24 mouse cellular contexts compared by ENCODE assay signal in genomic region chr14:118930777-118931176, GRCm38 (mm10). TPM values are rescaled to one million over a fixed set of nuclear protein-coding genes. Genes with fewer than 3 reads are reported as not detected.
A peak's percentile ranks its signal among the peaks of the same experiment; 100 is the strongest.
DNase-seq lines count a peak whose midpoint lies in the region; ATAC-seq lines count a peak whose summit lies in the region.
"Had no signal": no experiment of that assay in that cellular context is flagged by ENCODE, and none has a peak within 500 bp of the region (broad histone marks: within the 10 kb centered on the region; RNA-seq: fewer than 3 reads in every experiment).

No protein-coding gene starts in this region.

- peak; percentile 44 for DNase-seq in forebrain, embryonic 11.5 days (ENCODE audit: low spot score)
- DNase-seq in neural tube, embryonic 11.5 days (ENCODE audit: low spot score) = no peak
- DNase-seq in thymus, adult 18-20 months = no peak
- no peak for DNase-seq in cerebellum, adult 8-10 months
- DNase-seq in spleen, adult 12 weeks (ENCODE audit: low spot score) = no peak
- DNase-seq: adrenal gland, adult 2 months; adrenal gland, postnatal 25 days; cerebellum, adult 18-20 months; cerebellum, postnatal 10 days; embryo, embryonic 11 days; forebrain, postnatal 0 days; gastrocnemius, adult 2 months; gastrocnemius, postnatal 25 days; heart, postnatal 4 days had no signal

- H3K27me3 ChIP-seq in forebrain, embryonic 11.5 days (ENCODE audit: control insufficient read depth, insufficient read depth, low read length) = no peaks in the 10 kb centered on the region
- no peaks in the 10 kb centered on the region for H3K27me3 ChIP-seq in forebrain, embryonic 13.5 days
- no peaks in the 10 kb centered on the region for H3K27me3 ChIP-seq in neural tube, embryonic 11.5 days (ENCODE audit: control insufficient read depth, insufficient read depth, low read length)
- H3K27me3 ChIP-seq in neural tube, embryonic 15.5 days (replicated peaks) = no peaks in the 10 kb centered on the region
- H3K27me3 ChIP-seq: CH12.LX; embryonic facial prominence, embryonic 15.5 days; heart, embryonic 13.5 days; hindbrain, embryonic 12.5 days had no signal

- 83% methylated on average over 2 of the region's 2 CpGs for WGBS in forebrain, embryonic 11.5 days
- WGBS in forebrain, embryonic 13.5 days = 73% methylated on average over 2 of the region's 2 CpGs
- WGBS in neural tube, embryonic 11.5 days = 84% methylated on average over 2 of the region's 2 CpGs
- 80% methylated on average over 2 of the region's 2 CpGs for WGBS in neural tube, embryonic 15.5 days

- no peak overlapping the region for H3K27ac ChIP-seq in forebrain, embryonic 11.5 days (ENCODE audit: low read depth, low read length)
- no peak overlapping the region for H3K27ac ChIP-seq in forebrain, embryonic 13.5 days
- H3K27ac ChIP-seq in neural tube, embryonic 11.5 days (ENCODE audit: low read depth, low read length) = no peak overlapping the region
- no peak overlapping the region for H3K27ac ChIP-seq in neural tube, embryonic 15.5 days (replicated peaks)
- H3K27ac ChIP-seq: embryonic facial prominence, embryonic 15.5 days; forebrain, embryonic 12.5 days; gastrocnemius, adult 2 months; heart, embryonic 13.5 days; hindbrain, embryonic 12.5 days had no signal

- no peak for ATAC-seq in forebrain, embryonic 11.5 days (replicated peaks; ENCODE audit: low FRiP score)
- ATAC-seq in forebrain, embryonic 13.5 days = no peak; the same call in 1 of the 2 replicates
- ATAC-seq in neural tube, embryonic 11.5 days (ENCODE audit: insufficient read depth, low FRiP score, low TSS enrichment) = peak; percentile 37; the same call in 1 of the 2 replicates
- no peak for ATAC-seq in neural tube, embryonic 15.5 days (ENCODE audit: low FRiP score)
- peak; percentile 73 for ATAC-seq in megakaryocyte-erythroid progenitor cell, adult 5-6 weeks (replicated peaks; ENCODE audit: low FRiP score, low TSS enrichment, poor library complexity, severe bottlenecking)
- ATAC-seq: forebrain, postnatal 0 days; hindbrain, embryonic 16.5 days had no signal

- H3K4me2 ChIP-seq in forebrain, embryonic 11.5 days (ENCODE audit: low read depth, low read length, severe bottlenecking) = no peak overlapping the region
- H3K4me2 ChIP-seq in forebrain, embryonic 13.5 days = no peak overlapping the region
- H3K4me2 ChIP-seq in neural tube, embryonic 11.5 days (ENCODE audit: low read depth) = no peak overlapping the region
- H3K4me2 ChIP-seq in neural tube, embryonic 15.5 days = no peak overlapping the region
- H3K4me2 ChIP-seq: embryonic facial prominence, embryonic 15.5 days; forebrain, embryonic 12.5 days; heart, embryonic 13.5 days; hindbrain, embryonic 12.5 days had no signal

- no peaks in the 10 kb centered on the region for H3K9me3 ChIP-seq in forebrain, embryonic 11.5 days (ENCODE audit: control insufficient read depth, low read length)
- no peaks in the 10 kb centered on the region for H3K9me3 ChIP-seq in forebrain, embryonic 13.5 days (replicated peaks)
- H3K9me3 ChIP-seq in neural tube, embryonic 11.5 days (ENCODE audit: control insufficient read depth, low read length) = no peaks in the 10 kb centered on the region
- no peaks in the 10 kb centered on the region for H3K9me3 ChIP-seq in neural tube, embryonic 15.5 days (replicated peaks)
- H3K9me3 ChIP-seq: embryonic facial prominence, embryonic 15.5 days; forebrain, embryonic 12.5 days; heart, embryonic 13.5 days; hindbrain, embryonic 12.5 days had no signal

- H3K4me1 ChIP-seq in forebrain, embryonic 11.5 days (replicated peaks; ENCODE audit: control insufficient read depth, insufficient read depth, low read length) = no peaks in the 10 kb centered on the region
- H3K4me1 ChIP-seq in forebrain, embryonic 13.5 days = peaks cover 3% of the 10 kb centered on the region; the same call in 1 of the 2 replicates
- no peaks in the 10 kb centered on the region for H3K4me1 ChIP-seq in neural tube, embryonic 11.5 days (ENCODE audit: control insufficient read depth, insufficient read depth, low read length)
- peaks cover 3% of the 10 kb centered on the region for H3K4me1 ChIP-seq in neural tube, embryonic 15.5 days

- no peaks in the 10 kb centered on the region for H3K36me3 ChIP-seq in forebrain, embryonic 11.5 days (ENCODE audit: control insufficient read depth, insufficient read depth, low read length)
- H3K36me3 ChIP-seq in forebrain, embryonic 13.5 days (ENCODE audit: poor library complexity, severe bottlenecking) = no peaks in the 10 kb centered on the region
- no peaks in the 10 kb centered on the region for H3K36me3 ChIP-seq in neural tube, embryonic 11.5 days (ENCODE audit: control insufficient read depth, insufficient read depth, low read length)
- no peaks in the 10 kb centered on the region for H3K36me3 ChIP-seq in neural tube, embryonic 15.5 days
- H3K36me3 ChIP-seq: embryonic facial prominence, embryonic 15.5 days; forebrain, embryonic 12.5 days; heart, embryonic 13.5 days; hindbrain, embryonic 12.5 days had no signal

- H3K4me3 ChIP-seq in forebrain, embryonic 11.5 days (ENCODE audit: low read depth, low read length) = no peak overlapping the region
- no peak overlapping the region for H3K4me3 ChIP-seq in forebrain, embryonic 13.5 days
- H3K4me3 ChIP-seq in neural tube, embryonic 11.5 days (ENCODE audit: low read depth, low read length) = no peak overlapping the region
- H3K4me3 ChIP-seq in neural tube, embryonic 15.5 days (replicated peaks) = no peak overlapping the region
- H3K4me3 ChIP-seq: embryonic facial prominence, embryonic 15.5 days; forebrain, embryonic 12.5 days; gastrocnemius, adult 2 months; heart, embryonic 13.5 days; hindbrain, embryonic 12.5 days had no signal

- no peak overlapping the region for H3K9ac ChIP-seq in forebrain, embryonic 11.5 days (ENCODE audit: low read length)
- no peak overlapping the region for H3K9ac ChIP-seq in forebrain, embryonic 13.5 days
- no peak overlapping the region for H3K9ac ChIP-seq in neural tube, embryonic 11.5 days (ENCODE audit: low read length)
- H3K9ac ChIP-seq in neural tube, embryonic 15.5 days (replicated peaks) = no peak overlapping the region
- H3K9ac ChIP-seq: embryonic facial prominence, embryonic 15.5 days; forebrain, embryonic 12.5 days; forebrain, postnatal 0 days; heart, embryonic 13.5 days; hindbrain, embryonic 12.5 days had no signal

RNA-seq across cellular contexts. Expression of gene Dzip1, which starts 5.5 kb away (rescaled TPM):
- 27.5 and 28.5 TPM in 2 replicates for polyA plus RNA-seq in forebrain, embryonic 11.5 days (2014; fragmentation: Nextera tagmentation; extraction: Ambion mirVana)
- 27.2 and 28.1 TPM in 2 replicates for polyA plus RNA-seq in forebrain, embryonic 13.5 days (2015; fragmentation: Nextera tagmentation; extraction: Ambion mirVana)
- 31.4 and 34.9 TPM in 2 replicates for polyA plus RNA-seq in neural tube, embryonic 11.5 days (2014; fragmentation: Nextera tagmentation; extraction: Ambion mirVana)
- 86.1 and 100 TPM in 2 replicates for polyA plus RNA-seq in neural tube, embryonic 15.5 days (2015; fragmentation: Nextera tagmentation; extraction: Ambion mirVana)
- 3.8 and 5.6 TPM in 2 replicates for total RNA-seq in megakaryocyte-erythroid progenitor cell, adult 5-6 weeks (2014; fragmentation: Nextera tagmentation)
- total RNA-seq in megakaryocyte-erythroid progenitor cell, adult 5-6 weeks (2017) = 0.76 and 2.8 TPM in 2 replicates
- total RNA-seq: granulocyte monocyte progenitor cell, adult 5-6 weeks had no signal

RNA-seq across cellular contexts. Expression of gene Dnajc3, which starts 7.0 kb away (rescaled TPM):
- polyA plus RNA-seq in forebrain, embryonic 11.5 days (2014; fragmentation: Nextera tagmentation; extraction: Ambion mirVana) = 25.9 and 27.8 TPM in 2 replicates
- 17.4 and 17.5 TPM in 2 replicates for polyA plus RNA-seq in forebrain, embryonic 13.5 days (2015; fragmentation: Nextera tagmentation; extraction: Ambion mirVana)
- polyA plus RNA-seq in neural tube, embryonic 11.5 days (2014; fragmentation: Nextera tagmentation; extraction: Ambion mirVana) = 34.2 and 36.0 TPM in 2 replicates
- 22.6 and 26.8 TPM in 2 replicates for polyA plus RNA-seq in neural tube, embryonic 15.5 days (2015; fragmentation: Nextera tagmentation; extraction: Ambion mirVana)
- total RNA-seq in megakaryocyte-erythroid progenitor cell, adult 5-6 weeks (2014; fragmentation: Nextera tagmentation) = 21.3 and 26.6 TPM in 2 replicates
- 53.3 and 67.5 TPM in 2 replicates for total RNA-seq in megakaryocyte-erythroid progenitor cell, adult 5-6 weeks (2017)

Comparison
In these comparisons a context has a peak if more than half of its experiments do, and no peak if none do; other contexts are left out.
1. ATAC-seq: peak in neural tube, embryonic 11.5 days (single experiment) and megakaryocyte-erythroid progenitor cell, adult 5-6 weeks (single experiment); none in forebrain, embryonic 11.5 days (single experiment), forebrain, embryonic 13.5 days (single experiment) and neural tube, embryonic 15.5 days (single experiment).